Mouse (Mus musculus): Measurements from ENCODE around the gene Serp1. TPM values are rescaled to one million over a fixed set of nuclear protein-coding genes. Genes with fewer than 3 reads are reported as not detected.

The Serp1 gene
- 176 and 184 TPM in 2 replicates for polyA plus RNA-seq (2014; fragmentation: Nextera tagmentation; extraction: Ambion mirVana)

GRCm38 (mm10) chr3:58525652-58526407 is at the start of gene Serp1, which contains the start of gene Eif2a:
Serp1 (minus strand) TSS chr3:58525892.
Eif2a (plus strand) TSS chr3:58525821.
- H3K4me1 ChIP-seq (ENCODE audit: control insufficient read depth, insufficient read depth, low read length): peaks cover 18% of the 10 kb centered on the region
- H3K4me3 ChIP-seq (ENCODE audit: low read depth, low read length): peak within 1 kb of the TSS; percentile 95
- ATAC-seq (ENCODE audit: low read depth): peak; percentile 99
- peak within 1 kb of the TSS; percentile 82 for H3K4me2 ChIP-seq (ENCODE audit: low read depth, low read length)
- H3K27me3 ChIP-seq (replicated peaks; ENCODE audit: control insufficient read depth, insufficient read depth, low read length): no peaks in the 10 kb centered on the region
- peak within 1 kb of the TSS; percentile 93 for H3K27ac ChIP-seq (replicated peaks; ENCODE audit: low read depth, low read length)
- peak; percentile 99 for DNase-seq (ENCODE audit: low spot score)
- no peaks in the 10 kb centered on the region for H3K9me3 ChIP-seq (ENCODE audit: control insufficient read depth, low read length)
- H3K9ac ChIP-seq (ENCODE audit: low read depth, low read length): peak within 1 kb of the TSS; percentile 95
- peaks cover 28% of the 10 kb centered on the region for H3K36me3 ChIP-seq (ENCODE audit: control insufficient read depth, insufficient read depth, low read length)
- WGBS: under 1% methylated on average over 31 of the region's 57 CpGs

- no peak overlapping the region for H3K27ac ChIP-seq (replicated peaks; ENCODE audit: low read depth, low read length)
- no peaks in the 10 kb centered on the region for H3K9me3 ChIP-seq (ENCODE audit: control insufficient read depth, low read length)
- H3K4me2 ChIP-seq (ENCODE audit: low read depth, low read length): no peak overlapping the region
- no peak for ATAC-seq (ENCODE audit: low read depth)
- H3K4me1 ChIP-seq (ENCODE audit: control insufficient read depth, insufficient read depth, low read length): no peaks in the 10 kb centered on the region
- H3K9ac ChIP-seq (ENCODE audit: low read depth, low read length): no peak overlapping the region
- H3K4me3 ChIP-seq (ENCODE audit: low read depth, low read length): no peak overlapping the region
- no peaks in the 10 kb centered on the region for H3K27me3 ChIP-seq (replicated peaks; ENCODE audit: control insufficient read depth, insufficient read depth, low read length)
- DNase-seq (ENCODE audit: low spot score): no peak
- no peaks in the 10 kb centered on the region for H3K36me3 ChIP-seq (ENCODE audit: control insufficient read depth, insufficient read depth, low read length)
- 82% methylated on average over 3 of the region's 3 CpGs for WGBS
Measured at GRCm38 (mm10) chr3:58570821-58571220, 45.1 kb upstream of the Serp1 start.

- Histone ChIP-seq H3K4me1 (ENCODE audit: control insufficient read depth, insufficient read depth, low read length) (no peaks in the 10 kb centered on the region), H3K9ac (ENCODE audit: low read depth, low read length) (no peak overlapping the region), H3K4me2 (ENCODE audit: low read depth, low read length) (no peak overlapping the region), H3K9me3 (ENCODE audit: control insufficient read depth, low read length) (no peaks in the 10 kb centered on the region), H3K36me3 (ENCODE audit: control insufficient read depth, insufficient read depth, low read length) (peaks cover 17% of the 10 kb centered on the region), H3K27me3 (replicated peaks; ENCODE audit: control insufficient read depth, insufficient read depth, low read length) (no peaks in the 10 kb centered on the region), H3K27ac (replicated peaks; ENCODE audit: low read depth, low read length) (no peak overlapping the region), H3K4me3 (ENCODE audit: low read depth, low read length) (no peak overlapping the region)
- 16% methylated on average over 2 of the region's 2 CpGs for WGBS
- no peak for DNase-seq (ENCODE audit: low spot score)
- ATAC-seq (ENCODE audit: low read depth): no peak
Measured at GRCm38 (mm10) chr3:58561437-58561836, 35.7 kb upstream of the Serp1 start.

GRCm38 (mm10) chr3:58559887-58560286 is 34.2 kb upstream of the Serp1 start:
- ATAC-seq (ENCODE audit: low read depth): no peak

GRCm38 (mm10) chr3:58556649-58557048 is 31.0 kb upstream of the Serp1 start:
- peaks cover 62% of the 10 kb centered on the region for H3K36me3 ChIP-seq (ENCODE audit: control insufficient read depth, insufficient read depth, low read length)
- ATAC-seq (ENCODE audit: low read depth): no peak

More at GRCm38 (mm10) chr3:58559887-58560286, 34.2 kb upstream of the Serp1 start:
- no peak overlapping the region for H3K27ac ChIP-seq (replicated peaks; ENCODE audit: low read depth, low read length)
- no peak overlapping the region for H3K4me2 ChIP-seq (ENCODE audit: low read depth, low read length)
- H3K9me3 ChIP-seq (ENCODE audit: control insufficient read depth, low read length): no peaks in the 10 kb centered on the region
- no peaks in the 10 kb centered on the region for H3K4me1 ChIP-seq (ENCODE audit: control insufficient read depth, insufficient read depth, low read length)
- no peak overlapping the region for H3K9ac ChIP-seq (ENCODE audit: low read depth, low read length)
- no peak overlapping the region for H3K4me3 ChIP-seq (ENCODE audit: low read depth, low read length)
- H3K27me3 ChIP-seq (replicated peaks; ENCODE audit: control insufficient read depth, insufficient read depth, low read length): no peaks in the 10 kb centered on the region
- DNase-seq (ENCODE audit: low spot score): no peak
- 33% methylated on average over 2 of the region's 2 CpGs for WGBS
- peaks cover 32% of the 10 kb centered on the region for H3K36me3 ChIP-seq (ENCODE audit: control insufficient read depth, insufficient read depth, low read length)

GRCm38 (mm10) chr3:58552001-58552811 is 26.5 kb upstream of the Serp1 start:
- ATAC-seq (ENCODE audit: low read depth) (no peak), DNase-seq (ENCODE audit: low spot score) (no peak)
- no peak overlapping the region for H3K9ac ChIP-seq (ENCODE audit: low read depth, low read length)
- H3K4me2 ChIP-seq (ENCODE audit: low read depth, low read length): no peak overlapping the region
- H3K4me1 ChIP-seq (ENCODE audit: control insufficient read depth, insufficient read depth, low read length): no peaks in the 10 kb centered on the region
- H3K27me3 ChIP-seq (replicated peaks; ENCODE audit: control insufficient read depth, insufficient read depth, low read length): no peaks in the 10 kb centered on the region
- no peak overlapping the region for H3K27ac ChIP-seq (replicated peaks; ENCODE audit: low read depth, low read length)
- no peaks in the 10 kb centered on the region for H3K9me3 ChIP-seq (ENCODE audit: control insufficient read depth, low read length)
- H3K4me3 ChIP-seq (ENCODE audit: low read depth, low read length): no peak overlapping the region
- peaks cover 83% of the 10 kb centered on the region for H3K36me3 ChIP-seq (ENCODE audit: control insufficient read depth, insufficient read depth, low read length)
- 84% methylated on average over 1 of the region's 1 CpGs for WGBS

More at GRCm38 (mm10) chr3:58556649-58557048, 31.0 kb upstream of the Serp1 start:
- no peak overlapping the region for H3K4me2 ChIP-seq (ENCODE audit: low read depth, low read length)
- no peak for DNase-seq (ENCODE audit: low spot score)
- WGBS: 81% methylated on average over 7 of the region's 7 CpGs
- H3K4me3 ChIP-seq (ENCODE audit: low read depth, low read length): no peak overlapping the region
- H3K27ac ChIP-seq (replicated peaks; ENCODE audit: low read depth, low read length): no peak overlapping the region
- no peaks in the 10 kb centered on the region for H3K4me1 ChIP-seq (ENCODE audit: control insufficient read depth, insufficient read depth, low read length)
- no peak overlapping the region for H3K9ac ChIP-seq (ENCODE audit: low read depth, low read length)
- no peaks in the 10 kb centered on the region for H3K27me3 ChIP-seq (replicated peaks; ENCODE audit: control insufficient read depth, insufficient read depth, low read length)
- no peaks in the 10 kb centered on the region for H3K9me3 ChIP-seq (ENCODE audit: control insufficient read depth, low read length)

- Histone ChIP-seq H3K9ac (ENCODE audit: low read depth, low read length) (no peak overlapping the region), H3K4me1 (ENCODE audit: control insufficient read depth, insufficient read depth, low read length) (no peaks in the 10 kb centered on the region), H3K27ac (replicated peaks; ENCODE audit: low read depth, low read length) (no peak overlapping the region), H3K27me3 (replicated peaks; ENCODE audit: control insufficient read depth, insufficient read depth, low read length) (no peaks in the 10 kb centered on the region), H3K36me3 (ENCODE audit: control insufficient read depth, insufficient read depth, low read length) (peaks cover 58% of the 10 kb centered on the region), H3K9me3 (ENCODE audit: control insufficient read depth, low read length) (no peaks in the 10 kb centered on the region), H3K4me3 (ENCODE audit: low read depth, low read length) (no peak overlapping the region), H3K4me2 (ENCODE audit: low read depth, low read length) (no peak overlapping the region)
- 84% methylated on average over 3 of the region's 3 CpGs for WGBS
- no peak for ATAC-seq (ENCODE audit: low read depth)
- DNase-seq (ENCODE audit: low spot score): no peak
Measured at GRCm38 (mm10) chr3:58536573-58536972, 10.9 kb upstream of the Serp1 start.

- DNase-seq (ENCODE audit: low spot score) (peak; percentile 10), ATAC-seq (ENCODE audit: low read depth) (no peak)
- Histone ChIP-seq H3K9ac (ENCODE audit: low read depth, low read length) (peak overlapping the region; percentile 95), H3K4me1 (ENCODE audit: control insufficient read depth, insufficient read depth, low read length) (peaks cover 18% of the 10 kb centered on the region), H3K27ac (replicated peaks; ENCODE audit: low read depth, low read length) (peak overlapping the region; percentile 54; the same call in 1 of the 2 replicates), H3K27me3 (replicated peaks; ENCODE audit: control insufficient read depth, insufficient read depth, low read length) (no peaks in the 10 kb centered on the region), H3K4me2 (ENCODE audit: low read depth, low read length) (peak overlapping the region; percentile 73), H3K9me3 (ENCODE audit: control insufficient read depth, low read length) (no peaks in the 10 kb centered on the region), H3K36me3 (ENCODE audit: control insufficient read depth, insufficient read depth, low read length) (peaks cover 28% of the 10 kb centered on the region), H3K4me3 (ENCODE audit: low read depth, low read length) (peak overlapping the region; percentile 95)
- 4% methylated on average over 4 of the region's 4 CpGs for WGBS
Measured at GRCm38 (mm10) chr3:58526408-58526737, 681 bp upstream of the Serp1 start.

All from embryonic facial prominence, embryonic 14.5 days (tissue).